Mouse (Mus musculus) neural tube, embryonic 12.5 days (tissue): ENCODE results near the gene Scgb2b20. TPM values are rescaled to one million over a fixed set of nuclear protein-coding genes. Genes with fewer than 3 reads are reported as not detected.
"Not testable (repeated sequence)": the region's sequence is repeated elsewhere in the genome, so short reads cannot be mapped to it uniquely, and the experiment has no call there.

Source experiments
- ATAC-seq: fragments of 200-750 bp; cut with Nextera tagmentation; 2 replicates; pipeline ENCODE4 v1.8.0; 2017; ENCODE audit warnings: low read depth, mild to moderate bottlenecking, moderate TSS enrichment, moderate library complexity; ENCODE audit not compliant: low FRiP score
- H3K27ac ChIP-seq: fragments of 300-500 bp; sonication (generic); 2 replicates; pipeline ENCODE4 v1.5.1; 2016
- H3K27me3 ChIP-seq: fragments of 300-500 bp; sonication (generic); replicated peaks from 2 replicates; pipeline ENCODE4 v1.6.1; 2016; ENCODE audit warnings: mild to moderate bottlenecking
- H3K36me3 ChIP-seq: fragments of 300-500 bp; sonication (generic); 2 replicates; pipeline ENCODE4 v1.6.1; 2016; ENCODE audit warnings: mild to moderate bottlenecking
- H3K4me1 ChIP-seq: fragments of 300-500 bp; sonication (generic); 2 replicates; pipeline ENCODE4 v1.6.1; 2016
- H3K4me2 ChIP-seq: fragments of 300-500 bp; sonication (generic); replicated peaks from 2 replicates; pipeline ENCODE4 v1.6.1; 2016; ENCODE audit warnings: mild to moderate bottlenecking
- H3K4me3 ChIP-seq: fragments of 300-500 bp; sonication (generic); 2 replicates; pipeline ENCODE4 v1.5.1; 2016
- H3K9ac ChIP-seq: fragments of 300-500 bp; sonication (generic); 2 replicates; pipeline ENCODE4 v1.6.1; 2016; ENCODE audit warnings: mild to moderate bottlenecking
- H3K9me3 ChIP-seq: fragments of 300-500 bp; sonication (generic); 2 replicates; pipeline ENCODE4 v1.6.1; 2016; ENCODE audit warnings: mild to moderate bottlenecking
- WGBS: fragments of 180-500 bp; shearing (Covaris S2); methylation state at CpG from one replicate; pipeline ENCODE4 v1.1.7; 2016; 5-methylcytosine and 5-hydroxymethylcytosine counted together
- polyA plus RNA-seq: library from polyadenylated mRNA; unstranded; fragments of >200 nt; fragmentation: Nextera tagmentation; extraction: Ambion mirVana; gene quantifications from 2 replicates; pipeline ENCODE4 v1.2.1, GENCODE M21; 2016

Gene Scgb2b20
- not detected in 2 replicates for polyA plus RNA-seq

DNA sequence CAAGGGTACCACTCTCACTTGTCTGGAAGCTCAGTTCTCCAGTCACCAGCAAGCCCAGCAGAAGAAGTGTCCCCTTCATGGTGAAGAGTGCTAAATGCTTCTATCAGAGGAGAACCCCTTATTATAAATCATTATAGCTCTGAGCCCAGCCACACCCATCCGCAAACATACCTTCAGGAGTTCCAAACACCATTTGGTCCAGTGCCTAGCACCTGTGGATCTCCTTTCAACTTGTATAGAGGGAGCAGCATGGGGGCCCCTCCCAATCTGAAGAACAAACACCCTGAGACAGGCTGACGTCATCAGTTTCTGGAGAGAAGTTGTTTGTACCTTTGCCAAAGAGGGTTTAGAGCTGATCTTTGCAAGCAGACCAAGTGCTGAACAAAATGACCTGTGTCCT is at the start of gene Scgb2b20:
Gene Scgb2b20, minus strand, starts transcription at position 101 of the 400 bp plus-strand sequence.
- not testable (repeated sequence) for H3K27me3 ChIP-seq, ATAC-seq, H3K9me3 ChIP-seq, H3K27ac ChIP-seq, H3K9ac ChIP-seq, H3K4me1 ChIP-seq, H3K4me3 ChIP-seq, H3K36me3 ChIP-seq, H3K4me2 ChIP-seq
- WGBS, result 84% methylated on average over 2 of the region's 2 CpGs

DNA sequence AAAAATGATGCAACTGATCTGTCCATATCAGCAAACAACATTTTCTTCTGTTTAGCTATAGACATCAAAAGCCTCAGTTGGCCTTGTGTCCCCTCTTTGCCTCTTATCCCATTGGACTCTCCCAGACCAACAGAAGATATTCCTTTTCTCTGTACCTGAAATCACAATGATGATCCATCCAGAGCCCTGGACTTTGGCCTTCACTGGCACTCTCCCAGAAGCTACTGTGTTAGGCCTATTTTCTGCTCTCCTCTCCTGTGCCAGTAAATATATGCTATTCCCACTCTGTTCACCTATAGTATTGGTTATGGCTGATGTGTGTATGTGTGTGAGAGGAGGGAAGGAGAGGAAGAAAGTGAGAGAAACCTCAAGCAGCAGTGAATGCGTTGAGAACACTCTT is 43.6 kb upstream of the Scgb2b20 start:
- not testable (repeated sequence) for H3K4me3 ChIP-seq, H3K36me3 ChIP-seq, H3K4me1 ChIP-seq, H3K9ac ChIP-seq, ATAC-seq, H3K27ac ChIP-seq, H3K4me2 ChIP-seq, H3K27me3 ChIP-seq
- H3K9me3 ChIP-seq, result peaks cover 12% of the 10 kb centered on the region
- 54% methylated on average over 1 of the region's 1 CpGs for WGBS

DNA sequence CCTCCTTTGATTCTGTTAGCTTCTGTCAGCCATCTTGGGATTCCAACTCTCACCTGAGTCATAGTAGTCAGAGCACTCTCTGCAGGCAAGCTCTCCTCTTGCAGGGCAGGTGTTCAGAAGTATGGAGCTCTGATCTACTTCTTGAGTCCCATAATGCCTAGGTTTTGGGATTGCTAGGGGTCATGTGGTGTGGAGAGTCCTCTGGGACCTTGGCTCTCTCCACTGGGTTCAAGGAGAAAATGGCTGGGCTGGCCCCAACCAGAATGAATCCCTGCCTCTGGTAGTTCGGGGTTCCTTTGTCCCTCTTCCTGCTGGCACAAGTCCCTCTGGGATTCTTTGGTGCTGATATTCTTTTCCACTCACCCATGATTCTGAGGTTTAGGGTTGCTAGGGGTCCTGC is 35.5 kb upstream of the Scgb2b20 start:
- no peaks in the 10 kb centered on the region for H3K27me3 ChIP-seq
- H3K4me1 ChIP-seq, result no peaks in the 10 kb centered on the region
- 90% methylated on average over 1 of the region's 1 CpGs for WGBS
- H3K36me3 ChIP-seq, result no peaks in the 10 kb centered on the region
- H3K9me3 ChIP-seq, result peaks cover 36% of the 10 kb centered on the region
- H3K4me2 ChIP-seq, result no peak overlapping the region
- ATAC-seq, result no peak
- no peak overlapping the region for H3K27ac ChIP-seq
- H3K9ac ChIP-seq, result no peak overlapping the region
- no peak overlapping the region for H3K4me3 ChIP-seq

DNA sequence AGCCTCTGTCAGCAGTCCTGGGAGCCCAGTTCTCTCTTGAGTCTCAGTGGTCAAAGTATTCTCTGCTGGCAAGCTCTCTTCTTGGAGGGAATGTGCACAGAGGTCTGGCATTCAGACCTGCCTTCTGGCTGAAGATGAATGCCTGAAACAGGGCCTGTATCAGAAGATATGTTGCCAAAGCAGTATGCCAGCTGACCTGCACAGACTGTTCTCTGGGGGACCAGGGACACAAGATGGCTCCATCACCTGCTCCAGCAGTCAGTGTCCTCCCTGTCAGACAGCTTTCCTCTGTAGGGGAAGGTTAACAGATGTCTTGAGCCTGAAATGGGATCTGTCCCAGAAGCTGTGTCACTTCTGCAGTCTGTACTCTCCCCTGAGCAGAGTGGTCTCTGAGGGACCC is 33.6 kb upstream of the Scgb2b20 start:
- peaks cover 39% of the 10 kb centered on the region for H3K9me3 ChIP-seq

DNA sequence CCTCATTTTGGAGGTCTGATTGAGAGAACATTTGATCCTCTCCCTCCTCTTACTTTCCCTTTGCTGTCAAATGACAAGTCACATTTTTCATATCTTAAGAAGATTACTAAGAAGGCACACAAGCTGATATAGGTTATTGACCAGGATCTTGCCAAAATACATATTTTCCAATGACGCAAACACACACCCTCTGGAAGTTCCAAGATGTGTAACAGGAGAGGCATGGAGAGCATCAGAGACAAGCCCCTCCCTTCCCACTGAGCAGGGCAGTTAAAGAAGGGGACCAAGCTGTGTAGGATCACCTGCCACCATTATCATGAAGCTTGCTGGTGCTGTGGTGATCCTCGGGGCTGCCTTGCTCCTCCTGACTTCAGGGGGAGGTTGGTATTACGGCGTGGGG is 6.8 kb upstream of the Scgb2b20 start, which contains the start of gene Scgb1b20:
Gene Scgb1b20, plus strand, starts transcription at position 301 of the 400 bp plus-strand sequence.
- H3K27me3 ChIP-seq, ATAC-seq, H3K4me3 ChIP-seq, H3K27ac ChIP-seq, H3K9ac ChIP-seq, H3K36me3 ChIP-seq, H3K9me3 ChIP-seq, H3K4me1 ChIP-seq, H3K4me2 ChIP-seq: not testable (repeated sequence)
- WGBS, result 85% methylated on average over 4 of the region's 4 CpGs

More for the DNA sequence above, 33.6 kb upstream of the Scgb2b20 start:
- not testable (repeated sequence) for H3K27ac ChIP-seq, H3K9ac ChIP-seq, H3K4me2 ChIP-seq, H3K36me3 ChIP-seq, H3K4me3 ChIP-seq, ATAC-seq, H3K4me1 ChIP-seq, H3K27me3 ChIP-seq

Other genes starting within 250 kb of the Scgb2b20 start
- gene Scgb2b18, start 192.5 kb downstream of the Scgb2b20 start, polyA plus RNA-seq, result not detected in 2 replicates
- not detected in 2 replicates for gene Scgb1b18, start 180.8 kb downstream of the Scgb2b20 start, polyA plus RNA-seq
- not detected in 2 replicates for gene Scgb2b19, start 86.0 kb downstream of the Scgb2b20 start, polyA plus RNA-seq
- not detected in 2 replicates for gene Scgb1b19, start 79.0 kb downstream of the Scgb2b20 start, polyA plus RNA-seq
- not detected in 2 replicates for gene Scgb1b20, start 6.9 kb upstream of the Scgb2b20 start, polyA plus RNA-seq
- not detected in 2 replicates for gene Scgb2b21, start 154.1 kb upstream of the Scgb2b20 start, polyA plus RNA-seq